Comparison of ENCODE assay signal across 8 mouse cellular contexts in the genomic region with DNA sequence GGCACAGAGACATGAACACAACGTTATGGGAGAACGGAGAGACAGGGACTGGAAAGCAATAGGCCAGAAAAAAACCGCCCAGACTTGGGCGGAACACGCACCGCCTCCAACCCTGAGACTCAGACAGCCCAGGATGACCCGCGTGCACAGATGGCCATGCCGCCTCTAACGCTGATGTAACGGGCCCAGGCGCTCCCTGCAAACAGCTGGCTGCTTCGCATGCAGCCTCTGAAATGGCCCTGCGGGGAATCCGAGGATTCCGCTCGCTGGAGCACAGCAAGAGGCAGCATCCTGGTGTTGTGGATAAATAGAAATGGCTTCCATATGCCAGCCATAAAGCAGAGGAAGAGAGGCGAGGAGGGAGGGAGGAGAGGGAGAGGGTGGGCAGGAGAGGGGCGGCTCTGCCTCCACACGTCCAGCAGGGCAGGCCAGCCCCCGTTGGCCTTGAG. TPM values are rescaled to one million over a fixed set of nuclear protein-coding genes. Genes with fewer than 3 reads are reported as not detected.
DNase-seq lines count a peak whose midpoint lies in the region; ATAC-seq and TF ChIP-seq lines count a peak whose summit lies in the region.

No protein-coding gene starts in this region.

- no peaks in the 10 kb centered on the region for H3K9me3 ChIP-seq in forebrain, embryonic 14.5 days (replicated peaks; ENCODE audit: control insufficient read depth, low read length)
- no peaks in the 10 kb centered on the region for H3K9me3 ChIP-seq in midbrain, embryonic 15.5 days

- peaks cover 62% of the 10 kb centered on the region for H3K4me1 ChIP-seq in forebrain, embryonic 14.5 days (ENCODE audit: control insufficient read depth, insufficient read depth, low read length)
- H3K4me1 ChIP-seq in midbrain, embryonic 15.5 days: peaks cover 75% of the 10 kb centered on the region

- 17% methylated on average over 21 of the region's 21 CpGs for WGBS in forebrain, embryonic 14.5 days
- whole genome bisulfite sequencing in midbrain, embryonic 15.5 days: 11% methylated on average over 21 of the region's 21 CpGs

- H3K79me3 ChIP-seq in C2C12 (ENCODE audit: low read depth): peaks cover 37% of the 10 kb centered on the region

- H3K79me2 ChIP-seq in C2C12 (ENCODE audit: control insufficient read depth, insufficient read depth): peaks cover 84% of the 10 kb centered on the region

- H3K36me3 ChIP-seq in C2C12 (ENCODE audit: control insufficient read depth, insufficient read depth): peaks cover 6% of the 10 kb centered on the region
- H3K36me3 ChIP-seq in forebrain, embryonic 14.5 days (ENCODE audit: control insufficient read depth, insufficient read depth, low read length): no peaks in the 10 kb centered on the region
- H3K36me3 ChIP-seq in midbrain, embryonic 15.5 days (replicated peaks): no peaks in the 10 kb centered on the region

- intact Hi-C loops in heart, postnatal 36 days (cut with DNase I): no loop called here
- intact Hi-C loops in left cerebral cortex, postnatal 25 days (cut with DNase I): no loop called here

- H3K27me3 ChIP-seq in C2C12 (ENCODE audit: control insufficient read depth, insufficient read depth, insufficient read length): no peaks in the 10 kb centered on the region
- no peaks in the 10 kb centered on the region for H3K27me3 ChIP-seq in forebrain, embryonic 14.5 days (replicated peaks; ENCODE audit: control insufficient read depth, insufficient read depth, low read length)
- H3K27me3 ChIP-seq in midbrain, embryonic 15.5 days (replicated peaks): no peaks in the 10 kb centered on the region

- no peak overlapping the region for H3ac ChIP-seq in C2C12 (ENCODE audit: control insufficient read depth, insufficient read length, low read depth)

- H3K4me2 ChIP-seq in forebrain, embryonic 14.5 days (ENCODE audit: low read length): peak overlapping the region; percentile 9; the same call in 1 of the 2 replicates
- peak overlapping the region; percentile 18 for H3K4me2 ChIP-seq in midbrain, embryonic 15.5 days

- H3K9ac ChIP-seq in forebrain, embryonic 14.5 days (ENCODE audit: low read length): peak overlapping the region; percentile 30; the same call in 1 of the 2 replicates
- peak overlapping the region; percentile 2; the same call in 1 of the 2 replicates for H3K9ac ChIP-seq in midbrain, embryonic 15.5 days

- H3K4me3 ChIP-seq in C2C12 (ENCODE audit: insufficient read depth, poor library complexity, severe bottlenecking): no peak overlapping the region
- no peak overlapping the region for H3K4me3 ChIP-seq in forebrain, embryonic 14.5 days (ENCODE audit: low read depth, low read length)
- H3K4me3 ChIP-seq in midbrain, embryonic 15.5 days: no peak overlapping the region

- DNase-seq in adrenal gland, postnatal 14 days: peak; percentile 88
- DNase-seq in forebrain, embryonic 14.5 days (ENCODE audit: low spot score): peak; percentile 76
- peak; percentile 52 to 68 for DNase-seq in heart, postnatal 36 days
- peak; percentile 50 to 66 for DNase-seq in left cerebral cortex, postnatal 25 days (ENCODE audit: low spot score in 2 of 2)
- peak; percentile 59 for DNase-seq in testis, postnatal 14 days (ENCODE audit: low spot score)
- DNase-seq in thymus, postnatal 10 days (ENCODE audit: low spot score in 2 of 2): no peak

- ATAC-seq in forebrain, embryonic 14.5 days: peak; percentile 33
- peak; percentile 49 for ATAC-seq in midbrain, embryonic 15.5 days (replicated peaks)

- no peak for TF ChIP-seq CTCF in C2C12 (IDR thresholded peaks at IDR 0.05; ENCODE audit: control insufficient read depth, insufficient read depth, insufficient read length)

- peak overlapping the region; percentile 92 for H3K27ac ChIP-seq in forebrain, embryonic 14.5 days (ENCODE audit: low read depth, low read length)
- H3K27ac ChIP-seq in midbrain, embryonic 15.5 days: peak overlapping the region; percentile 78

TF ChIP-seq in C2C12, 6 proteins besides CTCF, POLR2A, EP300 and RAD21:
- TF ChIP-seq MAX (IDR thresholded peaks at IDR 0.05) (peak; percentile 87), MYOD1 (IDR thresholded peaks at IDR 0.05; ENCODE audit: control insufficient read depth, insufficient read length, low read depth) (peak; percentile 61), USF1 (IDR thresholded peaks at IDR 0.05; ENCODE audit: low read depth) (no peak), CEBPB (IDR thresholded peaks at IDR 0.05; ENCODE audit: low read depth) (no peak), MYOG (IDR thresholded peaks at IDR 0.05; ENCODE audit: control insufficient read depth, extremely low read depth, insufficient read length) (no peak), FOSL1 (IDR thresholded peaks at IDR 0.05; ENCODE audit: insufficient read depth, low read length, poor library complexity, severe bottlenecking) (no peak)

RNA-seq across cellular contexts. Expression of a gene that starts 21.2 kb away (rescaled TPM):
- 34.6 TPM for polyA plus RNA-seq in C2C12 (2012; fragmentation: generic; extraction: Trizol)
- 56.5 and 57.5 TPM in 2 replicates for total RNA-seq in adrenal gland, postnatal 14 days (2021)
- 10.5 and 13.3 TPM in 2 replicates for polyA plus RNA-seq in forebrain, embryonic 14.5 days (2014; fragmentation: Nextera tagmentation; extraction: Ambion mirVana)
- 10 to 100 TPM; 32.5 to 36.0 TPM for total RNA-seq in heart, postnatal 36 days (2021)
- total RNA-seq in left cerebral cortex, postnatal 25 days (2021): 10 to 100 TPM; 33.9 to 39.4 TPM
- polyA plus RNA-seq in midbrain, embryonic 15.5 days (2015; fragmentation: Nextera tagmentation; extraction: Ambion mirVana): 15.8 and 17.7 TPM in 2 replicates

RNA-seq across cellular contexts. Expression of a gene that starts 21.5 kb away (rescaled TPM):
- 0.33 TPM for polyA plus RNA-seq in C2C12 (2012; fragmentation: generic; extraction: Trizol)
- total RNA-seq in adrenal gland, postnatal 14 days (2021): 0.30 and 0.48 TPM in 2 replicates
- polyA plus RNA-seq in forebrain, embryonic 14.5 days (2014; fragmentation: Nextera tagmentation; extraction: Ambion mirVana): 2.0 and 2.4 TPM in 2 replicates
- not detected for total RNA-seq in heart, postnatal 36 days (2021)
- total RNA-seq in left cerebral cortex, postnatal 25 days (2021): under 1 TPM; 0.32 to 0.48 TPM
- 1.7 and 1.8 TPM in 2 replicates for polyA plus RNA-seq in midbrain, embryonic 15.5 days (2015; fragmentation: Nextera tagmentation; extraction: Ambion mirVana)

RNA-seq across cellular contexts. Expression of a gene that starts 45.1 kb away (rescaled TPM):
- 17.2 TPM for polyA plus RNA-seq in C2C12 (2012; fragmentation: generic; extraction: Trizol)
- total RNA-seq in adrenal gland, postnatal 14 days (2021): 15.6 and 16.0 TPM in 2 replicates
- polyA plus RNA-seq in forebrain, embryonic 14.5 days (2014; fragmentation: Nextera tagmentation; extraction: Ambion mirVana): 15.9 and 18.3 TPM in 2 replicates
- 10 to 100 TPM; 15.0 to 17.1 TPM for total RNA-seq in heart, postnatal 36 days (2021)
- 10 to 100 TPM; 31.4 to 32.6 TPM for total RNA-seq in left cerebral cortex, postnatal 25 days (2021)
- polyA plus RNA-seq in midbrain, embryonic 15.5 days (2015; fragmentation: Nextera tagmentation; extraction: Ambion mirVana): 28.3 and 30.6 TPM in 2 replicates

RNA-seq across cellular contexts. Expression of a gene that starts 45.3 kb away (rescaled TPM):
- 50.2 TPM for polyA plus RNA-seq in C2C12 (2012; fragmentation: generic; extraction: Trizol)
- total RNA-seq in adrenal gland, postnatal 14 days (2021): 38.6 and 45.9 TPM in 2 replicates
- 26.9 and 33.1 TPM in 2 replicates for polyA plus RNA-seq in forebrain, embryonic 14.5 days (2014; fragmentation: Nextera tagmentation; extraction: Ambion mirVana)
- total RNA-seq in heart, postnatal 36 days (2021): 10 to 100 TPM; 22.2 to 24.3 TPM
- 10 to 100 TPM; 38.7 to 39.6 TPM for total RNA-seq in left cerebral cortex, postnatal 25 days (2021)
- 39.9 and 43.7 TPM in 2 replicates for polyA plus RNA-seq in midbrain, embryonic 15.5 days (2015; fragmentation: Nextera tagmentation; extraction: Ambion mirVana)

RNA-seq across cellular contexts. Expression of a gene that starts 56.3 kb away (rescaled TPM):
- polyA plus RNA-seq in C2C12 (2012; fragmentation: generic; extraction: Trizol): 6.1 TPM
- total RNA-seq in adrenal gland, postnatal 14 days (2021): 33.5 and 35.6 TPM in 2 replicates
- polyA plus RNA-seq in forebrain, embryonic 14.5 days (2014; fragmentation: Nextera tagmentation; extraction: Ambion mirVana): 0.67 and 1.5 TPM in 2 replicates
- total RNA-seq in heart, postnatal 36 days (2021): 10 to 100 TPM; 12.5 to 13.9 TPM
- 1 to 10 TPM; 5.9 to 6.0 TPM for total RNA-seq in left cerebral cortex, postnatal 25 days (2021)
- polyA plus RNA-seq in midbrain, embryonic 15.5 days (2015; fragmentation: Nextera tagmentation; extraction: Ambion mirVana): 1.6 and 2.5 TPM in 2 replicates

Comparison
In these comparisons a context has a peak if more than half of its experiments do, and no peak if none do; other contexts are left out.
1. DNase-seq: peak in adrenal gland, postnatal 14 days (single experiment), forebrain, embryonic 14.5 days (single experiment), heart, postnatal 36 days (2 of 2), left cerebral cortex, postnatal 25 days (2 of 2) and testis, postnatal 14 days (single experiment); none in thymus, postnatal 10 days (0 of 2).